In genomic region chr10:67564509-67564908, GRCm38 (mm10) we compare ENCODE assay signal across 31 mouse cellular contexts.
"Had no signal": no experiment of that assay in that cellular context is flagged by ENCODE, and none has a peak within 500 bp of the region (broad histone marks: within the 10 kb centered on the region; RNA-seq: fewer than 3 reads in every experiment).

No protein-coding gene starts in this region.

- DNase-seq: left cerebral cortex, postnatal 4 days; liver; liver, embryonic 13.5 days; liver, postnatal 0 days; lung, adult 18-20 months; lung, adult 2 months; lung, embryonic 14.5 days; lung, postnatal 10 days; lung, postnatal 14 days; lung, postnatal 36 days; lung, postnatal 4 days; midbrain, embryonic 14.5 days had no signal

- H3K36me3 ChIP-seq: limb, embryonic 10.5 days; limb, embryonic 12.5 days; limb, embryonic 13.5 days; limb, embryonic 15.5 days; liver, embryonic 12.5 days; liver, embryonic 13.5 days; liver, embryonic 15.5 days; lung, embryonic 15.5 days; midbrain, embryonic 10.5 days; midbrain, embryonic 12.5 days; midbrain, embryonic 13.5 days; midbrain, embryonic 15.5 days had no signal

- H3K4me1 ChIP-seq: limb, embryonic 12.5 days; limb, embryonic 13.5 days; limb, embryonic 15.5 days; liver, embryonic 12.5 days; liver, embryonic 13.5 days; liver, embryonic 15.5 days; lung, embryonic 15.5 days had no signal

- H3K9ac ChIP-seq: limb, embryonic 12.5 days; limb, embryonic 13.5 days; limb, embryonic 15.5 days; liver, embryonic 12.5 days; liver, embryonic 13.5 days; liver, embryonic 14.5 days; liver, embryonic 15.5 days; liver, postnatal 0 days; lung, embryonic 14.5 days; lung, embryonic 15.5 days; midbrain, embryonic 12.5 days; midbrain, embryonic 13.5 days; midbrain, embryonic 15.5 days had no signal

- ATAC-seq: liver, embryonic 12.5 days; liver, postnatal 0 days; lung, postnatal 0 days; midbrain, embryonic 13.5 days; midbrain, embryonic 15.5 days; midbrain, embryonic 16.5 days had no signal

- H3K27ac ChIP-seq: left cerebral cortex, adult 2 months; limb, embryonic 10.5 days; limb, embryonic 12.5 days; limb, embryonic 13.5 days; limb, embryonic 15.5 days; liver, embryonic 12.5 days; liver, embryonic 13.5 days; liver, embryonic 14.5 days; liver, embryonic 15.5 days; lung, embryonic 15.5 days; macrophage; midbrain, embryonic 10.5 days; midbrain, embryonic 12.5 days; midbrain, embryonic 13.5 days; midbrain, embryonic 15.5 days had no signal

- H3K9me3 ChIP-seq: limb, embryonic 10.5 days; limb, embryonic 12.5 days; limb, embryonic 13.5 days; limb, embryonic 15.5 days; liver, embryonic 12.5 days; liver, embryonic 13.5 days; liver, embryonic 15.5 days; lung, embryonic 15.5 days; megakaryocyte, embryonic 14.5 days; midbrain, embryonic 10.5 days; midbrain, embryonic 12.5 days; midbrain, embryonic 13.5 days; midbrain, embryonic 15.5 days had no signal

- H3K4me3 ChIP-seq: left cerebral cortex, adult 2 months; limb, embryonic 10.5 days; limb, embryonic 12.5 days; limb, embryonic 13.5 days; limb, embryonic 15.5 days; liver, embryonic 12.5 days; liver, embryonic 13.5 days; liver, embryonic 15.5 days; lung, embryonic 15.5 days; megakaryocyte, embryonic 14.5 days; midbrain, embryonic 10.5 days; midbrain, embryonic 12.5 days; midbrain, embryonic 13.5 days; midbrain, embryonic 15.5 days; myocyte had no signal

- H3K27me3 ChIP-seq: limb, embryonic 15.5 days; liver, embryonic 12.5 days; liver, embryonic 13.5 days; liver, embryonic 15.5 days; lung, embryonic 15.5 days; midbrain, embryonic 15.5 days had no signal

- H3K4me2 ChIP-seq: limb, embryonic 12.5 days; limb, embryonic 13.5 days; limb, embryonic 15.5 days; liver, embryonic 11.5 days; liver, embryonic 12.5 days; liver, embryonic 13.5 days; liver, embryonic 15.5 days; lung, embryonic 14.5 days; lung, embryonic 15.5 days; midbrain, embryonic 12.5 days; midbrain, embryonic 13.5 days; midbrain, embryonic 15.5 days had no signal
